Mouse (Mus musculus) brown adipose tissue, adult 24 weeks (tissue): ENCODE data around the gene 0610040J01Rik. TPM values are rescaled to one million over a fixed set of nuclear protein-coding genes. Genes with fewer than 3 reads are reported as not detected.

Experiments
- H3K27ac ChIP-seq: fragments of 200-500 bp; replicated peaks from 2 replicates; pipeline ENCODE4 v1.5.1; 2012; ENCODE audit warnings: low read depth, mild to moderate bottlenecking, low read length
- H3K4me1 ChIP-seq: fragments of 200-500 bp; 2 replicates; pipeline ENCODE4 v1.6.1; 2012; ENCODE audit warnings: low read length, mixed read lengths; ENCODE audit not compliant: control insufficient read depth, insufficient read depth, insufficient read length
- H3K4me3 ChIP-seq: fragments of 200-500 bp; 2 replicates; pipeline ENCODE4 v1.5.1; 2012; ENCODE audit warnings: low read depth, mild to moderate bottlenecking, low read length, moderate library complexity; ENCODE audit not compliant: insufficient read depth
- polyA plus RNA-seq: library from polyadenylated mRNA; stranded (reverse); fragments of >200 nt; gene quantifications from 2 replicates; pipeline ENCODE4 v1.2.4, GENCODE M21; 2012; ENCODE audit not compliant: missing spikeins, insufficient read depth, insufficient read length

The 0610040J01Rik gene
- polyA plus RNA-seq: not detected in 2 replicates

DNA sequence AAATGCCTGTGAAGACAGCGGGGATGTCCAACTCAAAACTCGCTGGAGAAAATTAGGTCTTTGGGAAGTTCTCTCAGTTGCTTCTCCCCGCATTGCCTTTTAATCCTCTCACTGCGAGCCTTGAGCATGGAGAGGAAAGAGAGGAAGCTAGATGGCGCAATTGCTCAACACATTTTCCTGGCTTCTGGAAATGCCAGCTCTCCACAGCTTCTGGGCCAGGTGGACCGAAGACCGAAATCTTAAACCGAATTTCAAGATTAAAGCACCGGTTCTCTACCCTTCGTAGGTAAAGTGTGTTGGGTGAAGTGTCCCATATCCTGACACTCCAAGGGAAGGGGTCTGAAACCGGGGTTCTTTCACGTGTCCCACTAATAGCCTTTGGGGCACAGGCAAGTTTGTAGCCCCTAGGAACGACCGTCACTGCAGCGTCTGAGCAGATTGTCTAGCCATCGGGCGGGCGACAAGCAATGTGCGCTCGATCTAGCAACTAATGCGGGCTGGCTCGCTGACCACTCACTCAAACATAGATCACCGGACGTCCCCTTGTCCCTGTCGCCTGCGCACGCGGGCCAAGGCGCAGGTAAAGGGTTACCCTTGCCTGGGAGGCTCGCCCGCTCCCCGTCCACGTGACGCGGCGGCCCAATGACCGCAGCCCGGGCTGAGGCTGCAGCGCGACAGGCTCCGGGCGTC is at the start of gene 0610040J01Rik:
0610040J01Rik (plus strand) TSS at position 545 of the 690 bp plus-strand sequence.
- Histone ChIP-seq H3K27ac (no peak within 1 kb of the TSS), H3K4me3 (peak within 1 kb of the TSS; percentile 40), H3K4me1 (no peaks in the 10 kb centered on the region)

DNA sequence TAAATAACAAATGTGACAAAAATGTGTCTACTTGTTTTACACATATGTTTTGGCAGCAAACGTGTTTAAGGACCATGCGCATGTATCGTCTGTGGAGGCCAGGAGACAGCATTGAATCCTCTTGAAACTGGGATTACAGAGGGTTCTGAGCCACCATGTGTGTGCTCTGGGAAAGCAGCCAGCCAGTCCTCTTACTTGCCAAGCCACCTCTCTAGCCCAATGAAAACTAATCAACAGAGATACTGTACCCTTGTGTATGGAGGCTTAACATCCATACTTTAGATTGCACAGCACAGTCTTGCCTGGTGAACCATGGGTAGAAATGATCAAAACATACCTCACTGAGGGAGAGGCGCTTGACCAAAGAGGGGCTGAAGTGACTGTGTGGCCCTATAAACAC is 46.3 kb upstream of the 0610040J01Rik start:
- no peaks in the 10 kb centered on the region for H3K4me1 ChIP-seq
- no peak overlapping the region for H3K27ac ChIP-seq
- no peak overlapping the region for H3K4me3 ChIP-seq

DNA sequence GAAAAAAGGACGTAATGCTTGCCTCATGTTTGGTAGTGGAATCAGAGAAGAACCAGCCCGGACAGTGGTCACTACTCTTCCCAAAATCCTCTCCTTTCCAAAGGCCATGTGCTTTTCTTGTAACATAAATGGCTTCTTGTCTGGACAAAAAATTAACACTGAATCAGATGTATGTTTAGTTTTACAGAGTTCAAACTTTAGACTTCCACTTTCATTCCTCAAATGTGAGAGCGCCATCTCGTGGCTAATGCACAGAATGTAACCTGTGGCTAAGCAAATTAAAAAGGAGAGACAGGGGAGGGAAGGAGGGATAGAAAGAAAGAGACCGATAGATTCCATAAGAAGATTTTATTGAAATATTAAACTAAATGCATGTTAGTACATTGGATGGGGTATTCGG is 45.4 kb upstream of the 0610040J01Rik start:
- Histone ChIP-seq H3K4me1 (no peaks in the 10 kb centered on the region), H3K4me3 (no peak overlapping the region), H3K27ac (no peak overlapping the region)

DNA sequence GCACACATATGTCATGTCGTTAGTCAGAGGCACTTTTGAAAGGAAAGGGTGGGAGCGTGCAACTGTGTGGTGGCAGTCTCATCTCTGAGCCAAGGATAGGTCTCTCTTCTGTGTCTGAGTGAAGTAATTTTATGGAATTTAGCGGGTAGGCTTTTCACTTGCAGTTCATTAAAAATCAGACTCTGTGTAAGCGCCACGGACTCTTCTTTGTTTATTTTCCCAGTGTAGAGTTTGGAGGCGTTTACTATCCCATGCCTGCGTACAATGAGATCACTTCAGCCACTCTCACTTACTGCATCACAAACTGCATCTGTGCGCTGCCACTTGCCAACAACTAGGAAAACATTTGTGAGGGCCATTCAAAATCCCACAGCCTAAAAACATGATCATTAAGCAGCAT is 44.7 kb upstream of the 0610040J01Rik start:
- H3K4me1 ChIP-seq: no peaks in the 10 kb centered on the region
- H3K4me3 ChIP-seq: no peak overlapping the region
- no peak overlapping the region for H3K27ac ChIP-seq

DNA sequence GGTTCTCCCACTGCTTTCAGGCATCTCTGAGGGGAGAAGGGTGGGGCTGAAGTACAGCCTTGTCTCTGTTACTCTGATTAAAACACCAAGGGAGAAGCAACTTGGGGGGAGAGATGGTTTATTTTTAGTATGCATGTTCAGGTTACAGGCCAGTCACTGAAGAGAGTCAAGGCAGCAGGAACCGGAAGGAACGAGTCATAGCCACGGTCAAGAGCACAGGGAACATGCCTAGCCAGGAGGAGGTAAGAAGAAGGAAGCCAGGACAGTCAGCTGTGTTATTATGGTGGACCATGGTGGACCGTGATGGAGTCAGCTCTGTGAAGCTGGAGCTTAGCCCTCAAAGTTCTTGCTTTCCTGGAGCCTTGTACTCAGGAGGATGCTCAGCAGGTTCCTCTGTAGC is 43.9 kb upstream of the 0610040J01Rik start:
- no peak overlapping the region for H3K27ac ChIP-seq
- H3K4me1 ChIP-seq: no peaks in the 10 kb centered on the region
- no peak overlapping the region for H3K4me3 ChIP-seq

DNA sequence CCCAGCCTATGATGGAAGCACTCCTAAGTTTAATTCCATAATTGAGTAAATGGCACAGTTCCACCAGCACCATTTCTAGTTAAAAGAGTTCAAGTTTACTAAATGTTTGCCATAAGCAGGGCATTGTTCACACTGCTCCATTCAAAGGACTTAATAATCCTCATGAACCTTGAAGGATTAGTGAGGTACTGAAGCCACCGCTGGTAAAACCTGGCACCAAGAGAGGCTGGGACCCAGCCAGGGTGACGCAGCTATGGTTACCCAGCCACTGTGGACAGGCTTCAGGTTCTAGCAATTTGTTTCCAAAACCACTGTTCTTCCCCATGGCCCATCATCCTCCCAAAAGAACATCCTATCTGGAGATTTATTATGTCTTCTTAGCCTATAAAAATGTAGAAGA is 39.2 kb upstream of the 0610040J01Rik start:
- Histone ChIP-seq H3K27ac (no peak overlapping the region), H3K4me1 (no peaks in the 10 kb centered on the region), H3K4me3 (no peak overlapping the region)

DNA sequence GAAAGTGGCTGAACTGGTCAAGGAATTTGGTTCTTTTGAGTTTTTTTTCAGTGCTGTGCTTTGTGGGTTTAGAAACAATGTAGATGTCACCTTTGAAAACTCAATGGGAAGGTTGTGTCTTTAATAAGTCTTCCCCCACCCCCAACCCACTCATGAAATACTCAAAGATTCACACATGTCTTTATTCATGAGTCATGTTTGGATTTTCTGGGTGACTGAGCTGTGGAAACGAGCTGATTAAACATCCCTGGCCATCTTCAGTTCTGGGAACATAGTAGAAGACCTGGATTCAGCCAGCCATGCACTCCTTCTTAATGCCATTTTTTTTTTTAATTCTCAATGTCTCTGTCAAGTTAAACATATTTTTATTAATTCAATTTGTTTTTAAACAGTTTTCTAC is 38.6 kb upstream of the 0610040J01Rik start:
- no peak overlapping the region for H3K27ac ChIP-seq
- H3K4me1 ChIP-seq: no peaks in the 10 kb centered on the region
- H3K4me3 ChIP-seq: no peak overlapping the region

DNA sequence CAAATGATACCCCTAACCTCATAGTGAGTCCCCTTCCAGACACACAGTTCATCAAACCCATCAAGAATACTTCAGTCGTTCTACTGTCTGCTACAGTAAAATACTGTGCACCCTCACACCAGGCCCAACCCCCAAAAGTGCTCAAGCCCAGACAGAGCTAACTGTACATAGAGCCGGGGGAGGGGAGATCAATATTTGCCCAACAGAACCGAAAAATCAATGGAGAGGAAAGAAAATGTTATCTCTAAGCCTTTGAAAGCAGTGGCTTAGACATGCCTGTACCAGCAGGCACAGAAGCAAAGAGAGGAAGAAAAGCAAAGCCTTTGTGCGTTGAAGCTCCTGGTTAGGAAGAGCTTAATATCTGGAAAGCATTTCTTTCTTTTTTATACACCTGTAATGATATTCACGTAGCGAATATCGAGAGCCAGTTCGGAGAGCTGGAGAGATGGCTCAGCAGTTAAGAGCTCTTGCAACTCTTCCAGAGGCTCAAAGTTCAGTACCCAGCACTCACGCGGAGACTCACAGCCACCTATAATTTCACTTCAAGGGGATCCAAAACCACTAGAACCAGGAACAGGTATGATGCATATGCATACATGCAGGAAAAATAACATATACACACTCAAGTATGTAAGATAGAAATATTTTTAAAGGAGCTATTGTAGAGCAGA is 23.9 kb upstream of the 0610040J01Rik start:
- Histone ChIP-seq H3K4me3 (no peak overlapping the region), H3K27ac (no peak overlapping the region), H3K4me1 (no peaks in the 10 kb centered on the region)

DNA sequence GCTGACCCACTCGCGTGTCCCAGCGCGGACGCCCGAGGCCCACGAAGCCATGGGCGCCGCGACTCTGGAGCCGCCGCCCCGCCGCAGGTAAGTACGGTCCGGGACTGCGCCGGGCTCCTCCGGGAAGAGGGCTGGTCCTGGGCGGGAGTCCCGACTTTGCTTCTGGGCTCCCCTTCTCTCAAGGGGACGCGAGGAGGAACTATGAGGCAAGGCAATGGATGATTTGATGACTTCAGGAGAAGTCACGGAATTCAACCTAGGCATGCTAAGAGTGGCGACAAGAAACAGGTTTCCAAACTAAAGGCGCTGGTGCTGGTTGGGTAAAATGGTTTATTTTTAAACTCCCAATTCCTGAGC is 324 bp downstream of the 0610040J01Rik start:
- Histone ChIP-seq H3K4me1 (no peaks in the 10 kb centered on the region), H3K27ac (no peak overlapping the region), H3K4me3 (peak overlapping the region; percentile 40)

DNA sequence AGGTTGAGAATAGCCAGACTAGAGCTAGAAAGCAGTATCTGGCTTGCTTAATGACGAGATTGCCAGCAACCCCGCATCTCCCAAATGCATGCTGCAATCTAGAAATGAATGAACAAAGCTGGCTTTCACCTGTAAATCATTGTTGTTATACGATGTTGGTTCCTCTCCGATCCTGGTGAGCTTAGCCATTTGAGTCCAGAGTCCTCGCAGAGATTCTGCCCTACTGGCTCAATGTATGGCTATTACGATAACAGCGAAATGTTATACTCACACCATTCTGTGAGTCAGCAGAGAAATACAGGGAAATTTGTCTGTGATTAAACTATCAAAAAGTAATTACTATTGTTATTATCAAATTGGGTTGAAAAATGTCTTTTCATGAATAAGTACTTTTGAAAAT is 4.5 kb downstream of the 0610040J01Rik start:
- Histone ChIP-seq H3K4me1 (no peaks in the 10 kb centered on the region), H3K4me3 (no peak overlapping the region), H3K27ac (no peak overlapping the region)

DNA sequence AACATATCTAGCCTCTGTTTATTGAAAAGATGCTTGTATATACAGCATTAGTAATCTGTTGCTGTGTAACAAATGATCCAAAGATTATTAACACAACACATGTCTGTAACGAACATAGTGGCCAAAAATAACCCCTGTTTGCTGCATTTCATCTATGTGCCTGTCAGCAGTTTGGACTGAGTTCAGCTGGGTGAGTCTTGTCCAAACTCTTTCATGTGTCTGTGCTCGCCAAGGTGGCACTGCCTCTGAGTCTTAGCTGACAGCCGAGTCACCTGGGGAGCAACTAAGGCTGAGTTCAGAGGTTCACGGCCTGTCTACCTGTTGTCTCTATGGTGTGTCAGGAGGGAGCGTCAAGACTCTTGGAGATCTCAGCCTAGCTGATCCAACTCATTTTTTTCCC is 5.1 kb downstream of the 0610040J01Rik start:
- H3K27ac ChIP-seq: no peak overlapping the region
- no peak overlapping the region for H3K4me3 ChIP-seq
- no peaks in the 10 kb centered on the region for H3K4me1 ChIP-seq

DNA sequence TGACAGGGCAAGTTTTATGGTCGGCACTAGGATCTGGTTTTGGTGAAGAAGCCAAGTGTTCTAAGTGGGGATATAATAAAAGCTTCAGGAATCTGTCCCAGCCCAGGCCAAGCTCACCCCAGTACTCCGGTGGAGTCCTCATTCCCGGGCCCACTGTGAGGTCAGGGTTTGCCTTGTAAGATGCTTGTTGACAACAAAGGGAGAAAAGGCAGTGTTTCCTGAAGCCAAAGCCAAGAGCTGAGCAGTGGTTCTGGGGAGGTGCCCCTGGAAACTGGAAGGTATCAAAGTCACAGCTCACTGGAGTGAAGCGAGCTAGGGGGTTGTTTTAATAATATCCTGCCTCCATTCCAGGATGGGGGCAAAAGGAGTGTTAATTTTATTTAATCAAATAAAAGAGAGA is 6.8 kb downstream of the 0610040J01Rik start:
- Histone ChIP-seq H3K4me1 (no peaks in the 10 kb centered on the region), H3K4me3 (no peak overlapping the region), H3K27ac (no peak overlapping the region)

DNA sequence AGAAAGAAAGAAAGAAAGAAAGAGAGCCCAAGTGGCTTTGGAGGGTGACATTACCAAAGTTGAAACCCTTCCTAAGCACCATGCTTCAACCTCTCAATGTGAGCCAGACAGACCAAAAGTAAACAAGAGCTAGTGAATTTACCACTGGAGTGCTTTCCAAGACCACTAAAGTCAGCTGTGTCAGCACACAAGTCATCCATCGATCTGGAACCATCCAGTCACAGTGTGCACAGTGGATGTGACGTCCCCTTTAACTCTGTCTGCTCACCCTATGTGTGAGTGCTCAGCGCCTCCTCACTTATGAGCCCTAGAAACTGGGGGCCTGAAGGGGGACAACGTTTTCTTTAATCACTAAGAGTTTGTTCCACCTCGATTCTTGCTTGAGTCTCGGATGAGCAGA is 7.4 kb downstream of the 0610040J01Rik start:
- Histone ChIP-seq H3K4me1 (no peaks in the 10 kb centered on the region), H3K27ac (no peak overlapping the region), H3K4me3 (no peak overlapping the region)

DNA sequence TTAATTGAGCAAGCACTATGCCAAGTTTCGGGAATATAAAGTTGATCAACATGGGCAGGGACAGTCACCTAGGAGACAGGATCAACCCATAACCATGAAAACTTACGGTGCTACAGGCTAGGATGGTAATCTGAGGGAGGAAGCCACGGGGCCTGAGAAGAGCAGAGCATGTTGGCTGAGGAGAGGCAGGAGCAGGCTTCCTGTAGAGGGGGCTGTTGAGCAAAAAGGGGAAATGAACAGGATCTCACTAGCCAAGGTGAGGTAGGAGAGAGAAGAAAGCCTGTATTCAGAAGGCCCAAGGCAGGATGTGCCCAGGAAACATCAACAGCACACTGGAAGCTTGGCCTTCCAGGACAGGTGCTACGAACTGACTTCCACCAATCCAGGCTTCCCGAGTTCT is 9.0 kb downstream of the 0610040J01Rik start:
- no peaks in the 10 kb centered on the region for H3K4me1 ChIP-seq
- no peak overlapping the region for H3K27ac ChIP-seq
- no peak overlapping the region for H3K4me3 ChIP-seq

DNA sequence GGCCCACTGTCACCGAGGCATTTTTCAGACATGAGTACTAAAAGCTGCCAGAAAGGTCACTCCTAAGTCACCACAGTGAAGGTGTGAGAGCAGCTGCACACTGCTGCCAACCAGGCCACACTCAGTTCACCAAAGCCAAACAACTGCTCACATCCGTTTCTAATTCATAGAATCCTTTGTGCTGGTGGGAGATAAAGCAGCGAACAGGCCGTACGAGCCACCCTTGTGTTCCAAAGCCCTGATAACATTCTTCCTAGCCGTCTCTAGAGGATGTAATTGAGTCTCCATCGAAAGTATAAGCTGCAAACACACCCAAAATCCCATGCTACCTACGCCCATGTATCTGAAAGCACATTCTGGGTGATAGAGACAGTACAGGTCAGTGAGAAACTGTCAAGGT is 9.7 kb downstream of the 0610040J01Rik start:
- Histone ChIP-seq H3K4me3 (no peak overlapping the region), H3K4me1 (no peaks in the 10 kb centered on the region), H3K27ac (no peak overlapping the region)
